Mouse (Mus musculus) heart, postnatal 0 days (tissue): ENCODE data around the gene Tmem273.

Experiments
- CTCF ChIP-seq: IDR thresholded peaks from 2 replicates; pipeline ENCODE4 v1.5.1; 2016; ENCODE audit warnings: antibody characterized with exemption, control low read depth, low read depth
- EP300 ChIP-seq: IDR thresholded peaks from 2 replicates; pipeline ENCODE4 v1.6.1; 2016; ENCODE audit warnings: antibody characterized with exemption, low read depth

GRCm38 (mm10) chr14:32814961-32815360, 29.2 kb downstream of the Tmem273 start:
- TF ChIP-seq CTCF (no peak), EP300 (no peak)
